Mouse (Mus musculus) urinary bladder, postnatal 14 days (tissue): ENCODE measurements around the gene Med6.
"Not testable (repeated sequence)": the region's sequence is repeated elsewhere in the genome, so short reads cannot be mapped to it uniquely, and the experiment has no call there.

Source experiments
- DNase-seq: peaks from one replicate; pipeline ENCODE4 v3.0.0; 2021; ENCODE audit warnings: low spot score

The Med6 gene

DNA sequence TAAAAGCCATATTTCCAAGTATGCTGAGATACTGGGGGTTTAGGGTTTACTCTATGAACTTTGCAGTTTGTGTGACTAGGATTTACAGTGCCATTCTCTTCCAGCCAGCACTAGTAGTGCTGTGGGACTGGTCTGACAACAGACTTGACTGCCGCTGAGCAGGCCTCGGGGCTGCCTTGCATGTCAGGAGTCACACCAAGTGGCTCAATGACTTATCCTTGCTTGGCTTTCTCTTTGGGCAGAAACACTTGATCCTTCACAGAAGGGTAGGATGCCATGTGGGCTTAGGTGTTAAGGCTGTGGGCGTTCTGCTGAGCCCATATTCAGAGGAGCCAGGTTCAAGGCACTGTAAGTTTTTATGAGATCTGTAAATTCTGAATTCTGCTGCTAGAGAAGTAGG lies 45.5 kb downstream of the Med6 start:
- DNase-seq, result no peak

DNA sequence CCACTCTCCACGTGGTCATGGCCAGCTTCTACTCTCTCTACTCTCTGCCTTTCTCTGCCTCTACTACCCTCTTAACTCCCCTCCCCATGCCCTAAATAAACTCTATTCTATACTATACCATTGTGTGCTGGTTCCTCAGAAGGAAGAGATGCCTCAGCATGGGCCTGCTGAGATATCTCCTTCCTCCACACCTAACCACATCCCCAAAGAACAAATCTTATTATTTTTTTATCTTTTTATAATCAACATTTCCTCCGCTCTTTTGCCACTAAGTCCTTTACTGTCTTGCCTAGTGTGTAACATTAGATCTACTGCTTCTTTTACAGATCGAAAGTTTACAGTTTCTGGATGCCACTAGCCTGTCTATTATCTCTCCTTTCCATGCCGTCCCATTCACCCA lies 47.6 kb downstream of the Med6 start:
- no peak for DNase-seq

DNA sequence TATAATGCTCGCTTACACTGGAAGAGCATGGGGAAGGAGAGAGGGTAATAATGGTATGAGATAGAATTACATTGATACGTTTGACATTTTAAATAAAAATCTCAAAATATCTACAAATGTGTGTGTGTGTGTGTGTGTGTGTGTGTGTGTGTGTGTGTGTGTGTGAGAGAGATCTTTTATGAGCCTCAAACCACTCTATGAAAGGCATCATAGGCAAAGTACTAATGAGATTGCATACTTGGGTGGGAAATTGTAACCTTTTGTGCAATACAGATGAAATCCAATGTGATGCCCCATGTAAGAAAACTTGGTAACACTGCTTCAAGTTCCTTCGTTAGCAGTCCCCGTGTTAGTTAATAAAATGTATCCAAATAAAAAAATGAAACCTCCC lies 61.8 kb downstream of the Med6 start:
- no peak for DNase-seq

DNA sequence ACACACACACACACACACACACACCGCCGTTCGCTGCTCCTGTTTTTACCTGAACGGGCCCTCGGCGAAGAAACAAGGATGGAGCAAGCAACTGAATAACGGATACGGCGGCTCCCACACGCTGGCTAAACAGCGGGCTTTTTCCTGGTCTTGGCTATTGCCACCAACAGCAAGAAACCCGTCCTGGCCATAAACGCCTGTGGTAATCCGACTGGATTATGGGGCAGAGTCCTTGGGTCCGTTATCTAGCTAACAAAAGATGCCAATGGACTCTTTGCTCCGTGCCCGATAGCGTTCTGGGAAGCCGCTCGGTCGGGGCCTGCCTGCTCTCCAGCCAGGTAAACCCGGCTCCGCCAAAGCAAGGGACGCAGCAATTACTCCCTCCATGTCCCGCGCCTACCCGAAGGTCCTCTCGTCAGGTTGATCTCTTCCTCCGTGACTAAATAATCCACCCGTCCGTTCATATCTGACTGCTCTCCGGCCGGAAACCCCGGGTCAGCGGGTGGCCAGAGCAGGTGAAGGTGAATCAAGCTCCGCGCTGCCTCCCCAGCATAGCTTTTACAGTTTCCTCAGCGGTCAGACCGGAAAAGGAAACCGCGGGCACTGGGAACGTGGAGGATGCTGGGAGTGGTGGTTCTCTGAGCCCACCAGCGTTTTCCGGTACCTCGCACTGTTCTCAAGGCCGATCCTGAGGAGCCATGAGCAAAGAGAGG lies 62.3 kb downstream of the Med6 start, which contains the start of the genes Gm20498 and Synj2bp:
Gm20498 (minus strand) TSS at position 590 of the 713 bp plus-strand sequence.
Synj2bp (minus strand) TSS at position 596 of the 713 bp plus-strand sequence.
- peak; percentile 83 for DNase-seq

DNA sequence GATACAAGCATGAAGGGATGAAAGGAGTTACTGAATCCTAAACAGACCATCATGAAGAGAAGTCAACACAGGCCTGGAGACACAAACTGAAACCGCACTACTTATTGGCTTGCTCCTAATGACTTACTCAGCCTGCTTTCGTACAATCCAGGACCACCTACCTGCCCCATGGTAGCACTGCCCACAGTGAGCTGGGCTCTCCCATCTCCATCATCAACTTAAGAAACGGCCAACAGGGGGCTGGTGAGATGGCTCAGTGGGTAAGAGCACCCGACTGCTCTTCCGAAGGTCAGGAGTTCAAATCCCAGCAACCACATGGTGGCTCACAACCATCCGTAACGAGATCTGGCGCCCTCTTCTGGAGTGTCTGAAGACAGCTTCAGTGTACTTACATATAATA lies 64.2 kb downstream of the Med6 start:
- DNase-seq, result not testable (repeated sequence)
